ENCODE assay signal across 26 mouse cellular contexts in the genomic region with DNA sequence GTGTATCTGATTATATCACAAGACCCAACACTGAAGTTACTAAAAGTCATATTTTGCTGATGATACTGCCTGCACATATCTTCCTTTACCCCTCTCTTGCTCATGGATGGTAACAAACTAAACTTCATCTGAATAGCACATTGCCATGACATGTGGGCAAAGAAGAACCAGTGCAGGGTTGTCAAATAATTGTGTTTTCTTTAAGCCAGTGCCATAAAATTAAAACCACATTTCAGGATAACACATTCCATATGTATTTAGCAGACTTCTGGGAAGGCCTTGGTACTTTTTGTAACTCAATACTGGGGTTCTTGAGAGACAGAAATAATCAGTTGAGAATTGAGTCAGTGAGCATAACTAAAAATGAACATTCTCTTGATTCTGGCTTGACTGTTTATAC. TPM values are rescaled to one million over a fixed set of nuclear protein-coding genes. Genes with fewer than 3 reads are reported as not detected.
A peak's percentile ranks its signal among the peaks of the same experiment; 100 is the strongest.
DNase-seq lines count a peak whose midpoint lies in the region; ATAC-seq lines count a peak whose summit lies in the region.
"Had no signal": no experiment of that assay in that cellular context is flagged by ENCODE, and none has a peak within 500 bp of the region (broad histone marks: within the 10 kb centered on the region; RNA-seq: fewer than 3 reads in every experiment).

No protein-coding gene starts in this region.

- no peaks in the 10 kb centered on the region for H3K27me3 ChIP-seq in embryonic facial prominence, embryonic 13.5 days
- H3K27me3 ChIP-seq in liver, embryonic 11.5 days (replicated peaks; ENCODE audit: control insufficient read depth, insufficient read depth, low read length) = no peaks in the 10 kb centered on the region
- H3K27me3 ChIP-seq: forebrain, embryonic 15.5 days; heart, embryonic 15.5 days; Patski had no signal

- peak; percentile 64; the same call in 1 of the 2 replicates for ATAC-seq in embryonic facial prominence, embryonic 13.5 days (ENCODE audit: insufficient number of reproducible peaks, insufficient read depth, low FRiP score, low TSS enrichment, low read depth)
- no peak for ATAC-seq in liver, embryonic 11.5 days (replicated peaks; ENCODE audit: low FRiP score)
- ATAC-seq: activated CD4-positive, CD25-positive, alpha-beta regulatory T cell, adult 4 months; forebrain, embryonic 15.5 days; hindbrain, embryonic 16.5 days; Patski had no signal

- no peak overlapping the region for H3K27ac ChIP-seq in embryonic facial prominence, embryonic 13.5 days
- H3K27ac ChIP-seq in liver, embryonic 11.5 days (ENCODE audit: low read depth, low read length) = no peak overlapping the region
- H3K27ac ChIP-seq: forebrain, embryonic 10.5 days; forebrain, embryonic 15.5 days; heart, adult 2 months; heart, embryonic 15.5 days; hindbrain, embryonic 10.5 days had no signal

- no peak overlapping the region for H3K9ac ChIP-seq in embryonic facial prominence, embryonic 13.5 days
- H3K9ac ChIP-seq in liver, embryonic 11.5 days (ENCODE audit: low read depth, low read length) = no peak overlapping the region
- H3K9ac ChIP-seq: forebrain, embryonic 15.5 days; heart, embryonic 15.5 days had no signal

- H3K4me1 ChIP-seq in embryonic facial prominence, embryonic 13.5 days = peaks cover 3% of the 10 kb centered on the region
- H3K4me1 ChIP-seq in liver, embryonic 11.5 days (replicated peaks; ENCODE audit: control insufficient read depth, insufficient read depth, low read length) = no peaks in the 10 kb centered on the region
- H3K4me1 ChIP-seq: forebrain, embryonic 10.5 days; forebrain, embryonic 15.5 days; heart, embryonic 15.5 days; hindbrain, embryonic 10.5 days had no signal

- peak; percentile 29 for DNase-seq in embryo, embryonic 10 days (ENCODE audit: low spot score)
- DNase-seq in embryo, embryonic 9.5 days (ENCODE audit: extremely low spot score) = no peak
- DNase-seq in 3T3-L1 (ENCODE audit: low read depth, low spot score) = peak; percentile 72
- DNase-seq in forelimb bud, embryonic 11.5 days (ENCODE audit: low read depth, low spot score) = peak; percentile 67
- DNase-seq in left cerebral cortex, postnatal 10 days (ENCODE audit: extremely low spot score in 1 of 2, low spot score in 2 of 2) = no peak
- no peak for DNase-seq in spleen, postnatal 4 days (ENCODE audit: low spot score in 2 of 2)
- DNase-seq in liver, embryonic 11.5 days (ENCODE audit: low spot score) = no peak
- DNase-seq: adrenal gland, postnatal 14 days; cerebellum, adult 18-20 months; cerebellum, adult 9-11 months; cerebellum, postnatal 36 days; gastrocnemius, postnatal 14 days; heart, adult 2 months; heart, postnatal 14 days; kidney, adult 11 months had no signal

- no peaks in the 10 kb centered on the region for H3K36me3 ChIP-seq in embryonic facial prominence, embryonic 13.5 days
- H3K36me3 ChIP-seq in liver, embryonic 11.5 days (ENCODE audit: control insufficient read depth, insufficient read depth, low read length) = no peaks in the 10 kb centered on the region
- H3K36me3 ChIP-seq: forebrain, embryonic 10.5 days; forebrain, embryonic 15.5 days; heart, embryonic 15.5 days; hindbrain, embryonic 10.5 days had no signal

- H3K4me3 ChIP-seq in embryonic facial prominence, embryonic 13.5 days = no peak overlapping the region
- no peak overlapping the region for H3K4me3 ChIP-seq in liver, embryonic 11.5 days (ENCODE audit: low read depth, low read length)
- H3K4me3 ChIP-seq: erythroblast, embryonic 14.5 days; forebrain, embryonic 10.5 days; forebrain, embryonic 15.5 days; heart, adult 2 months; heart, embryonic 15.5 days; hindbrain, embryonic 10.5 days had no signal

- intact Hi-C loops in left cerebral cortex, postnatal 10 days (cut with DNase I) = no loop called here

- no peak overlapping the region for H3K4me2 ChIP-seq in embryonic facial prominence, embryonic 13.5 days
- H3K4me2 ChIP-seq in liver, embryonic 11.5 days = no peak overlapping the region
- H3K4me2 ChIP-seq: forebrain, embryonic 15.5 days; heart, embryonic 11.5 days; heart, embryonic 15.5 days had no signal

- H3K9me3 ChIP-seq in embryonic facial prominence, embryonic 13.5 days = no peaks in the 10 kb centered on the region
- H3K9me3 ChIP-seq in liver, embryonic 11.5 days (ENCODE audit: control insufficient read depth, low read length) = no peaks in the 10 kb centered on the region
- H3K9me3 ChIP-seq: forebrain, embryonic 10.5 days; forebrain, embryonic 15.5 days; heart, embryonic 15.5 days; hindbrain, embryonic 10.5 days had no signal

RNA-seq across cellular contexts. Expression of a gene that starts 15.9 kb away (rescaled TPM):
- 26.8 and 28.3 TPM in 2 replicates for polyA plus RNA-seq in embryonic facial prominence, embryonic 13.5 days (2015; fragmentation: Nextera tagmentation; extraction: Ambion mirVana)
- 1 to 10 TPM; 4.2 TPM for total RNA-seq in left cerebral cortex, postnatal 10 days (2021)
- 1.1 and 1.2 TPM in 2 replicates for polyA plus RNA-seq in liver, embryonic 11.5 days (2014; fragmentation: Nextera tagmentation; extraction: Ambion mirVana)
- total RNA-seq: MEL had no signal
- polyA plus RNA-seq: activated CD4-positive, CD25-positive, alpha-beta regulatory T cell, adult 4 months; erythroblast, embryonic 14.5 days had no signal

Comparison
In these comparisons a context has a peak if more than half of its experiments do, and no peak if none do; other contexts are left out.
1. DNase-seq: peak in embryo, embryonic 10 days (single experiment), 3T3-L1 (single experiment) and forelimb bud, embryonic 11.5 days (single experiment); none in embryo, embryonic 9.5 days (single experiment), left cerebral cortex, postnatal 10 days (0 of 2), spleen, postnatal 4 days (0 of 2) and liver, embryonic 11.5 days (single experiment).
2. RNA of a gene that starts 15.9 kb away (polyA plus RNA-seq): 26.8 to 28.3 TPM in embryonic facial prominence, embryonic 13.5 days; 1.1 to 1.2 TPM in liver, embryonic 11.5 days; every median in the first group is over 10 times any median in the second.